Mouse (Mus musculus) liver, adult 2 months (tissue): ENCODE results near the gene Myo5a. TPM values are rescaled to one million over a fixed set of nuclear protein-coding genes. Genes with fewer than 3 reads are reported as not detected.

Experiments
- DNase-seq: peaks from one replicate; pipeline ENCODE4 v3.0.0-alpha.2; 2011; ENCODE audit warnings: low read depth, low spot score; ENCODE audit errors: extremely low read depth
- H3K27ac ChIP-seq: fragments of 200-500 bp; replicated peaks from 2 replicates; pipeline ENCODE4 v1.5.1; 2012; ENCODE audit warnings: low read depth, mild to moderate bottlenecking, control low read depth, inconsistent platforms, low read length; ENCODE audit not compliant: insufficient read depth
- H3K27me3 ChIP-seq: fragments of 200-500 bp; 2 replicates; pipeline ENCODE4 v1.6.1; 2012; ENCODE audit warnings: mild to moderate bottlenecking, moderate library complexity, low read length, inconsistent platforms; ENCODE audit not compliant: control insufficient read depth, insufficient read depth
- H3K36me3 ChIP-seq: fragments of 200-500 bp; 2 replicates; pipeline ENCODE4 v1.6.1; 2012; ENCODE audit warnings: low read length, inconsistent platforms; ENCODE audit not compliant: control insufficient read depth, insufficient read depth
- H3K4me1 ChIP-seq: fragments of 200-500 bp; 2 replicates; pipeline ENCODE4 v1.6.1; 2011; ENCODE audit warnings: low read length; ENCODE audit not compliant: control insufficient read depth, insufficient read depth
- H3K4me3 ChIP-seq: fragments of 200-500 bp; 2 replicates; pipeline ENCODE4 v1.5.1; 2011; ENCODE audit warnings: low read depth, mild to moderate bottlenecking, control low read depth, low read length, moderate library complexity; ENCODE audit not compliant: insufficient read depth
- H3K79me2 ChIP-seq: fragments of 200-500 bp; 2 replicates; pipeline ENCODE4 v1.6.1; 2012; ENCODE audit warnings: inconsistent platforms, mild to moderate bottlenecking, low read length, moderate library complexity; ENCODE audit not compliant: control insufficient read depth, insufficient read depth
- H3K9ac ChIP-seq: fragments of 200-500 bp; 2 replicates; pipeline ENCODE4 v1.6.1; 2012; ENCODE audit warnings: low read depth, mild to moderate bottlenecking, control low read depth, inconsistent platforms, low read length
- CTCF ChIP-seq: fragments of 200-500 bp; IDR thresholded peaks from 2 replicates; pipeline ENCODE4 v1.5.1; 2011; ENCODE audit warnings: low read depth, low read length, control low read depth
- POLR2A ChIP-seq: fragments of 200-500 bp; IDR thresholded peaks from 2 replicates; pipeline ENCODE4 v1.6.1; 2011; ENCODE audit warnings: low read length, control low read depth; ENCODE audit not compliant: insufficient read depth; ENCODE audit errors: extremely low read depth
- WGBS: fragments of 180-500 bp; shearing (Covaris S2); methylation state at CpG from one replicate; pipeline ENCODE4 v1.1.7; 2018; 5-methylcytosine and 5-hydroxymethylcytosine counted together
- polyA plus RNA-seq: library from polyadenylated mRNA; depleted of rRNA; stranded (reverse); fragments of >200 nt; gene quantifications from 2 replicates; pipeline ENCODE4 v1.2.3, GENCODE M21; 2012
- total RNA-seq: library from RNA; depleted of rRNA; stranded (reverse); fragments of >200 nt; gene quantifications from 2 replicates; pipeline ENCODE4 v1.2.3, GENCODE M21; 2014

The Myo5a gene
- total and polyA plus RNA-seq, 2 experiments, result 0.17 to 0.74 TPM

GRCm38 (mm10) chr9:75098937-75099336, 28.1 kb downstream of the Myo5a start:
- TF ChIP-seq CTCF (no peak), POLR2A (no peak)
- DNase-seq, result no peak
- 94% methylated on average over 9 of the region's 9 CpGs for WGBS

GRCm38 (mm10) chr9:75100157-75100781, 29.5 kb downstream of the Myo5a start:
- no peak overlapping the region for H3K4me3 ChIP-seq

More at GRCm38 (mm10) chr9:75098937-75099336, 28.1 kb downstream of the Myo5a start:
- H3K4me3 ChIP-seq, result no peak overlapping the region
- H3K4me1 ChIP-seq, result no peaks in the 10 kb centered on the region
- H3K27ac ChIP-seq, result no peak overlapping the region
- H3K36me3 ChIP-seq, result no peaks in the 10 kb centered on the region
- no peaks in the 10 kb centered on the region for H3K27me3 ChIP-seq
- H3K9ac ChIP-seq, result no peak overlapping the region
- no peaks in the 10 kb centered on the region for H3K79me2 ChIP-seq

GRCm38 (mm10) chr9:75102131-75102530, 31.3 kb downstream of the Myo5a start:
- no peak overlapping the region for H3K4me3 ChIP-seq
- H3K79me2 ChIP-seq, result no peaks in the 10 kb centered on the region
- H3K27me3 ChIP-seq, result 0 out of 2 replicates have a peak, but pooled peaks cover 2% of the 10 kb centered on the region
- DNase-seq, result no peak
- H3K36me3 ChIP-seq, result no peaks in the 10 kb centered on the region
- no peak overlapping the region for H3K9ac ChIP-seq
- no peak overlapping the region for H3K27ac ChIP-seq
- TF ChIP-seq CTCF (no peak), POLR2A (no peak)
- H3K4me1 ChIP-seq, result no peaks in the 10 kb centered on the region

More at GRCm38 (mm10) chr9:75100157-75100781, 29.5 kb downstream of the Myo5a start:
- H3K4me1 ChIP-seq, result no peaks in the 10 kb centered on the region
- no peak for DNase-seq
- WGBS, result 93% methylated on average over 8 of the region's 8 CpGs
- H3K79me2 ChIP-seq, result no peaks in the 10 kb centered on the region
- H3K27ac ChIP-seq, result no peak overlapping the region
- no peak overlapping the region for H3K9ac ChIP-seq
- TF ChIP-seq POLR2A (no peak), CTCF (no peak)
- H3K27me3 ChIP-seq, result 0 out of 2 replicates have a peak, but pooled peaks cover 2% of the 10 kb centered on the region
- no peaks in the 10 kb centered on the region for H3K36me3 ChIP-seq

DNA sequence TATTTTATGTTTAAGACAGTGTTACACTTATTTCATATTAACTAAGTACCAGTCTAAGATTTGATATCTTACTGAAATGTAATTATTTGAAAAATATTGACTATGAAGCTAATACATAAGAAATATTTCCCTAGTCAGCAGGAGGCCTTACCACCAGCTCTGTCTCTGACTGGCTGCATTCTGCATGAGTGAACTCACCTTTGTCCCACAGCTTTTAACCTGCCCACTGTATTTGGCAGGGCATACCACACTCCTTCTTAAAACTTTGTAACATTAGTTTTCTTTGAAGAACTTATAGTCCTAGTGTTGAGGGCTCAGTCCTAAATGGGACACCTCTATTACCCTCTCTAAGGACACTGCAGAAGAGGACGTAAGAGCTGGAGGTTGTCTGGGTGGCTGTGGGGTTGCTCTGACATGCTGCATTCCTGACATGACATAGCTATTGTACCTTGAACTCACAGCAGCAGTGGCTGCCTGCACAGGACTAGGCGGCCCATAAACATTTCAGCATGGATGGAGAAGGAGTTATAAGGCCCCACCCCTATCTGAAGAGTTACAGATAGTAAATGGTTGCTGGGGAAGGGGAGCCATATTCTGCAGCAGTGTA, 45.9 kb downstream of the Myo5a start:
- TF ChIP-seq CTCF (no peak), POLR2A (no peak)
- peak; percentile 6 for DNase-seq
- Histone ChIP-seq H3K4me3 (no peak overlapping the region), H3K27ac (no peak overlapping the region), H3K79me2 (no peaks in the 10 kb centered on the region), H3K27me3 (no peaks in the 10 kb centered on the region), H3K9ac (no peak overlapping the region), H3K4me1 (no peaks in the 10 kb centered on the region), H3K36me3 (no peaks in the 10 kb centered on the region)
- 77% methylated on average over 2 of the region's 2 CpGs for WGBS

- WGBS, result 85% methylated on average over 3 of the region's 3 CpGs
- no peak for DNase-seq
Measured at GRCm38 (mm10) chr9:75121126-75121525, 50.3 kb downstream of the Myo5a start.

DNA sequence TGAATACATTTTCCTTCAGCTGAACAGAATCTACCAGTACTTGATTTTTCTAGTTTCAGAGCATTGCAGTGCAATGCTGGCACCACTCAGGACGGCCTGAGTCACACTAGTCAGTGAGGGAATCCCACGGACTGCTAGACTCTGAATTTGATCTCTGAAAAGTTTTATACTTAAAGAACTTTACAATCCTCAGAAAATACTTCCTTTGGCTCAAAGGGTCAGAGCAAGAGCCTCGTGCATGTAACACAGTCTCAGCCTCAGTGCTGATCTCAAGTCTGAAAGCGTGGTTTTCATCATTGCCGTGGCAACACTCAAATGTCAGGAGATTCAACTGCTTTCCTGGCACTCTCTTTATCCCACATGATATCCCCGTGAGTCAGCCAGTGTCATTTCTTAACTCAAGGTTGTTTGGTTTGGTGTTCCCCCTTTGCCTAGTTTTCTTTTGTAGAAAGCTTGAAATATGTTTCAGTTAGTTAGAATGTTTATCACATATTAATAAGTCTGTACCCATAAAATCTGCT, 53.4 kb downstream of the Myo5a start:
- Histone ChIP-seq H3K9ac (no peak overlapping the region), H3K27ac (no peak overlapping the region), H3K79me2 (no peaks in the 10 kb centered on the region), H3K4me1 (no peaks in the 10 kb centered on the region), H3K4me3 (no peak overlapping the region), H3K36me3 (no peaks in the 10 kb centered on the region), H3K27me3 (no peaks in the 10 kb centered on the region)
- TF ChIP-seq CTCF (no peak), POLR2A (no peak)
- no peak for DNase-seq
- WGBS, result 74% methylated on average over 6 of the region's 6 CpGs

More at GRCm38 (mm10) chr9:75121126-75121525, 50.3 kb downstream of the Myo5a start:
- Histone ChIP-seq H3K9ac (no peak overlapping the region), H3K4me3 (no peak overlapping the region), H3K79me2 (no peaks in the 10 kb centered on the region), H3K4me1 (no peaks in the 10 kb centered on the region), H3K27ac (no peak overlapping the region), H3K36me3 (no peaks in the 10 kb centered on the region), H3K27me3 (no peaks in the 10 kb centered on the region)
- TF ChIP-seq CTCF (no peak), POLR2A (no peak)
